Mouse (Mus musculus): ENCODE measurements around the gene 1110051M20Rik. TPM values are rescaled to one million over a fixed set of nuclear protein-coding genes. Genes with fewer than 3 reads are reported as not detected.
"Not testable (repeated sequence)": the region's sequence is repeated elsewhere in the genome, so short reads cannot be mapped to it uniquely, and the experiment has no call there.

The 1110051M20Rik gene
- polyA plus RNA-seq, 1 experiment, result 19.3 TPM

DNA sequence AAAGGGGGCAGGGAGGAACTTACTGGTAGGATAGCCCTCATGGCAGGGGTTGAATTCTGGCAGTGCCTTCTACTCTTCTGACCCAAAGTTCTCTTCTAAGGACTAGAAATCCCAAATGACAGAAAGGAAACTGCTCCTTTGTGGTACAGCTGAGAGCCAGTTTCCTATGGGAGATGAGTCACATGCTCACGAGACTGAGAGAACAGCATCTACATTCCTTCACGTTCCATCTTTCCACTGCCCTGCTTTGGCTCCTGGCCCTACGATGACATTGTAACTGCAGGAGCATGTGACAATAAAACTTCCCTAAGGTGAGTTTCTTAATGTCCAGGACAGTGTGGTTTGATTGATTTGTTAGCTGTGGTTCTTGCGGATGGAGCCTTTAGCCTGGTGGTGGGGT is 196.1 kb downstream of the 1110051M20Rik start:
- no peak overlapping the region for H3K4me3 ChIP-seq (ENCODE audit: low read depth, low read length)
- no peaks in the 10 kb centered on the region for H3K4me1 ChIP-seq (ENCODE audit: control insufficient read depth, insufficient read depth, low read length)
- TF ChIP-seq CTCF (IDR thresholded peaks at IDR 0.05; ENCODE audit: low read depth, low read length) (no peak), EP300 (IDR thresholded peaks at IDR 0.05; ENCODE audit: insufficient read depth, low read depth, low read length) (no peak), POLR2A (IDR thresholded peaks at IDR 0.05; ENCODE audit: insufficient read depth, low read length) (no peak)

GRCm38 (mm10) chr2:91244557-91245228 is 199.8 kb downstream of the 1110051M20Rik start:
- H3K27me3 ChIP-seq (ENCODE audit: control insufficient read depth, insufficient read depth, low read length, poor library complexity, severe bottlenecking), result no peaks in the 10 kb centered on the region
- H3K9ac ChIP-seq (ENCODE audit: low read depth, poor library complexity, severe bottlenecking), result no peak overlapping the region
- H3K4me1 ChIP-seq (ENCODE audit: control insufficient read depth, insufficient read depth, low read length), result no peaks in the 10 kb centered on the region
- H3K36me3 ChIP-seq (ENCODE audit: control insufficient read depth, insufficient read depth, low read length, poor library complexity, severe bottlenecking), result no peaks in the 10 kb centered on the region
- TF ChIP-seq POLR2A (IDR thresholded peaks at IDR 0.05; ENCODE audit: insufficient read depth, low read length), result no peak
- TF ChIP-seq CTCF (IDR thresholded peaks at IDR 0.05; ENCODE audit: low read depth, low read length), result no peak
- TF ChIP-seq EP300 (IDR thresholded peaks at IDR 0.05; ENCODE audit: insufficient read depth, low read depth, low read length), result no peak
- H3K27ac ChIP-seq (ENCODE audit: insufficient read depth, low read length), result no peak overlapping the region
- H3K4me3 ChIP-seq (ENCODE audit: low read depth, low read length), result no peak overlapping the region
- H3K9me3 ChIP-seq (replicated peaks; ENCODE audit: control insufficient read depth, insufficient read depth, low read length, poor library complexity, severe bottlenecking), result no peaks in the 10 kb centered on the region

More for the DNA sequence above, 196.1 kb downstream of the 1110051M20Rik start:
- Histone ChIP-seq H3K27me3 (ENCODE audit: control insufficient read depth, insufficient read depth, low read length, poor library complexity, severe bottlenecking) (0 out of 2 replicates have a peak, but pooled peaks cover 1% of the 10 kb centered on the region), H3K9me3 (replicated peaks; ENCODE audit: control insufficient read depth, insufficient read depth, low read length, poor library complexity, severe bottlenecking) (no peaks in the 10 kb centered on the region), H3K27ac (ENCODE audit: insufficient read depth, low read length) (no peak overlapping the region), H3K9ac (ENCODE audit: low read depth, poor library complexity, severe bottlenecking) (no peak overlapping the region), H3K36me3 (ENCODE audit: control insufficient read depth, insufficient read depth, low read length, poor library complexity, severe bottlenecking) (no peaks in the 10 kb centered on the region)

DNA sequence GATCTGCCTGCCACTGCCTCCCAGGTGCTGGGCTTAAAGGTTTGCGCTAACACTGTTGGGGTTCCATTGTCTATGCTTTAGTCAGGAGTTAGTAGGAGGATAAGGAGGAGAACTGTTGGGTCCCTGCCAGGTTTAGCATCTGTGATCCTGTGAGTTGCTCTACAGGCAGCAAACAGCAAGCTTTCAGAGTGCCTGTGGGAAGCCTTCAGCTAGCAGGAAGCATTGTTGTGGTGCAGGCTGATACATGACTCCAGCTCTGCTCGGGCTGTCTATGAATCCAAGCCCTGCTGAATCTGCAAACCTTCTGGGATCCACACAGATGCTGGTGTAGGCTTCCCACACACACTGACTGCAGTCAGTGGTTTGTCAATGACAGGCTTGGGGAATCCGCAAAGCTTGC is 201.1 kb downstream of the 1110051M20Rik start:
- H3K4me1 ChIP-seq (ENCODE audit: control insufficient read depth, insufficient read depth, low read length), result no peaks in the 10 kb centered on the region
- no peaks in the 10 kb centered on the region for H3K36me3 ChIP-seq (ENCODE audit: control insufficient read depth, insufficient read depth, low read length, poor library complexity, severe bottlenecking)
- no peak overlapping the region for H3K4me3 ChIP-seq (ENCODE audit: low read depth, low read length)
- no peak overlapping the region for H3K9ac ChIP-seq (ENCODE audit: low read depth, poor library complexity, severe bottlenecking)
- TF ChIP-seq CTCF (IDR thresholded peaks at IDR 0.05; ENCODE audit: low read depth, low read length) (no peak), EP300 (IDR thresholded peaks at IDR 0.05; ENCODE audit: insufficient read depth, low read depth, low read length) (no peak), POLR2A (IDR thresholded peaks at IDR 0.05; ENCODE audit: insufficient read depth, low read length) (no peak)
- H3K27ac ChIP-seq (ENCODE audit: insufficient read depth, low read length), result no peak overlapping the region
- no peaks in the 10 kb centered on the region for H3K27me3 ChIP-seq (ENCODE audit: control insufficient read depth, insufficient read depth, low read length, poor library complexity, severe bottlenecking)
- H3K9me3 ChIP-seq (replicated peaks; ENCODE audit: control insufficient read depth, insufficient read depth, low read length, poor library complexity, severe bottlenecking), result no peaks in the 10 kb centered on the region

DNA sequence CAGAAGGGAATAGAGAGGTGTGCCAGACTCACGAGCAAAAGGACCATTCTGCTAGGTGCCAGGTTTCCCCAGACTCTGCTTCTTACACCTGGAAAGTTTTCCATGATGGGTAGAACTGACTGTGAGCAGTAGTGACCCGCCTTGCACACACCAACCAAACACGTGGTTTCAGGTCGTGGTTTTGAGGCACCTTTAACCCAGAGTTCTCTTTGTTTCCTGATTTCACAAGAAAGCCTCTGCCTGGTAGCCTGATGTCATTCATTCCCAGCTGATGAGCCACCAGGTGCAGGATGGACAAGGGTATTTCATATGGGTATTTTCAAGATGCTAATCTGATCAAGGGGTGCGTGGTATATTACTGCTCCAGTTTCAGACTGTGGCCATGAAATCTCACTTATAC is 202.0 kb downstream of the 1110051M20Rik start:
- Histone ChIP-seq H3K9ac (ENCODE audit: low read depth, poor library complexity, severe bottlenecking) (no peak overlapping the region), H3K27me3 (ENCODE audit: control insufficient read depth, insufficient read depth, low read length, poor library complexity, severe bottlenecking) (no peaks in the 10 kb centered on the region), H3K4me1 (ENCODE audit: control insufficient read depth, insufficient read depth, low read length) (no peaks in the 10 kb centered on the region), H3K36me3 (ENCODE audit: control insufficient read depth, insufficient read depth, low read length, poor library complexity, severe bottlenecking) (no peaks in the 10 kb centered on the region), H3K4me3 (ENCODE audit: low read depth, low read length) (no peak overlapping the region), H3K9me3 (replicated peaks; ENCODE audit: control insufficient read depth, insufficient read depth, low read length, poor library complexity, severe bottlenecking) (no peaks in the 10 kb centered on the region), H3K27ac (ENCODE audit: insufficient read depth, low read length) (no peak overlapping the region)
- TF ChIP-seq EP300 (IDR thresholded peaks at IDR 0.05; ENCODE audit: insufficient read depth, low read depth, low read length), result no peak
- TF ChIP-seq POLR2A (IDR thresholded peaks at IDR 0.05; ENCODE audit: insufficient read depth, low read length), result no peak
- no peak for TF ChIP-seq CTCF (IDR thresholded peaks at IDR 0.05; ENCODE audit: low read depth, low read length)

DNA sequence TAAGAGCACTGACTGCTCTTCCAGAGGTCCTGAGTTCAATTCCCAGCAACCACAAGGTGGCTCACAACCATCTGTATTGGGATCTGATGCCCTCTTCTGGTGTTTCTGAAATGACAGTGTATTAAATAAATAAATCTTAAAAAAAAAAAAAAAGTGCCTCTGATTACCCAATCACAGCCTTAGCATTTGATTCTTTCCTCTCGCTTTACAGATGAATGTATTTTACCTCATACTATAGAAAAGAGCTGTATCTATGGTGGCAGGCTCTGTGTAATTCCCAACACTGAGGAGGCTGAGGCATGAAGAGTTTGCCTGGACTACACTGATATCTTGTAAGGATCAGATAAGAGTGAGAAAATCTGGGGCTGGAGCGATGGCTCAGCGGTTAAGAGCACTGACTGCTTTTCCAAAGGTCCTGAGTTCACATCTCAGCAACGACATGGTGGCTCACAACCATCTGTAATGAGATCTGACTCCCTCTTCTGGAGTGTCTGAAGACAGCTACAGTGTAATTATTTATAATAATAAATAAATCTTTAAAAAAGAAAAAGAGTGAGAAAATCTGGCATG is 206.9 kb downstream of the 1110051M20Rik start:
- not testable (repeated sequence) for H3K4me1 ChIP-seq (ENCODE audit: control insufficient read depth, insufficient read depth, low read length); H3K36me3 ChIP-seq (ENCODE audit: control insufficient read depth, insufficient read depth, low read length, poor library complexity, severe bottlenecking); H3K9me3 ChIP-seq (replicated peaks; ENCODE audit: control insufficient read depth, insufficient read depth, low read length, poor library complexity, severe bottlenecking); H3K27me3 ChIP-seq (ENCODE audit: control insufficient read depth, insufficient read depth, low read length, poor library complexity, severe bottlenecking)
- H3K9ac ChIP-seq (ENCODE audit: low read depth, poor library complexity, severe bottlenecking), result peak overlapping the region; percentile 60
- peak; percentile 8 for TF ChIP-seq CTCF (IDR thresholded peaks at IDR 0.05; ENCODE audit: low read depth, low read length)
- peak overlapping the region; percentile 98 for H3K27ac ChIP-seq (ENCODE audit: insufficient read depth, low read length)
- H3K4me3 ChIP-seq (ENCODE audit: low read depth, low read length), result peak overlapping the region; percentile 94
